Mouse (Mus musculus) G1E (cell line): ENCODE measurements around the gene Tnfrsf23. TPM values are rescaled to one million over a fixed set of nuclear protein-coding genes. Genes with fewer than 3 reads are reported as not detected.
"Not testable (repeated sequence)": the region's sequence is repeated elsewhere in the genome, so short reads cannot be mapped to it uniquely, and the experiment has no call there.

Experiments used
- ATAC-seq: 2 replicates; pipeline ENCODE4 v1.8.0; 2016; ENCODE audit warnings: mild to moderate bottlenecking; ENCODE audit not compliant: insufficient number of reproducible peaks, poor library complexity, low FRiP score, severe bottlenecking; ENCODE audit errors: extremely low read depth
- DNase-seq: peaks from one replicate; pipeline ENCODE4 v3.0.0; 2012; ENCODE audit warnings: low spot score
- H3K27me3 ChIP-seq: 2 replicates; pipeline ENCODE4 v1.6.1; 2012; ENCODE audit warnings: mild to moderate bottlenecking, low read length, inconsistent platforms; ENCODE audit not compliant: insufficient read depth
- H3K36me3 ChIP-seq: replicated peaks from 2 replicates; pipeline ENCODE3; 2012; ENCODE audit warnings: mild to moderate bottlenecking, inconsistent platforms
- H3K4me1 ChIP-seq: 2 replicates; pipeline ENCODE4 v1.6.1; 2012; ENCODE audit warnings: low read depth, low read length, inconsistent platforms, mixed read lengths; ENCODE audit not compliant: insufficient read depth
- H3K4me3 ChIP-seq: 2 replicates; pipeline ENCODE4 v1.5.1; 2012; ENCODE audit warnings: low read depth, mild to moderate bottlenecking, inconsistent platforms, low read length, moderate library complexity, mixed read lengths
- H3K9me3 ChIP-seq: replicated peaks from 2 replicates; pipeline ENCODE4 v1.6.1; 2012; ENCODE audit warnings: inconsistent platforms
- CTCF ChIP-seq: IDR thresholded peaks from 2 replicates; pipeline ENCODE4 v1.5.1; 2012; ENCODE audit warnings: low read depth, low read length, inconsistent platforms, mixed read lengths
- GATA1 ChIP-seq: IDR thresholded peaks from 2 replicates; pipeline ENCODE4 v1.6.1; 2012; ENCODE audit warnings: borderline replicate concordance, low read length, inconsistent platforms, mixed read lengths
- GATA2 ChIP-seq: IDR thresholded peaks from 2 replicates; pipeline ENCODE4 v1.6.1; 2012; ENCODE audit warnings: low read depth, low read length, inconsistent platforms, borderline replicate concordance
- POLR2AphosphoS5 ChIP-seq: IDR thresholded peaks from 2 replicates; pipeline ENCODE4 v1.6.1; 2012; ENCODE audit warnings: low read depth, low read length, inconsistent platforms; ENCODE audit not compliant: insufficient replicate concordance
- TAL1 ChIP-seq: conservative IDR thresholded peaks from 2 replicates; pipeline ENCODE4 v1.6.1; 2012; ENCODE audit warnings: low read depth, low read length, inconsistent platforms, mixed read lengths
- polyA plus RNA-seq: library from polyadenylated mRNA; stranded (reverse); fragments of >175 nt; gene quantifications from 2 replicates; pipeline ENCODE4 v1.2.3, GENCODE M21; 2012
- total RNA-seq, 2 experiments: library from RNA; stranded (forward) in 1 of 2; stranded (reverse) in 1 of 2; fragments of 200-1000 nt in 1 of 2; fragments of >200 nt in 1 of 2; fragmentation: Nextera tagmentation in 1 of 2; gene quantifications; 2 replicates each; pipeline ENCODE4 v1.2.3; 2014 to 2017

The Tnfrsf23 gene
- total and polyA plus RNA-seq, 3 experiments = 0.16 TPM; not detected in 2

GRCm38 (mm10) chr7:143696140-143696539 is 10.5 kb upstream of the Tnfrsf23 start:
- DNase-seq (no peak), ATAC-seq (no peak)
- Histone ChIP-seq H3K27me3 (peaks cover 23% of the 10 kb centered on the region), H3K36me3 (no peaks in the 10 kb centered on the region), H3K4me1 (no peaks in the 10 kb centered on the region), H3K9me3 (0 out of 2 replicates have a peak, but pooled peaks cover 2% of the 10 kb centered on the region), H3K4me3 (no peak overlapping the region)
- no peak for TF ChIP-seq GATA1
- TF ChIP-seq TAL1 = no peak
- no peak for TF ChIP-seq POLR2AphosphoS5

GRCm38 (mm10) chr7:143694550-143694949 is 8.9 kb upstream of the Tnfrsf23 start:
- H3K27me3 ChIP-seq = peaks cover 23% of the 10 kb centered on the region
- H3K36me3 ChIP-seq = no peaks in the 10 kb centered on the region
- no peak overlapping the region for H3K4me3 ChIP-seq
- 0 out of 2 replicates have a peak, but pooled peaks cover 2% of the 10 kb centered on the region for H3K9me3 ChIP-seq
- TF ChIP-seq TAL1 = no peak
- TF ChIP-seq POLR2AphosphoS5 = no peak
- TF ChIP-seq GATA2 = no peak
- TF ChIP-seq CTCF = no peak
- TF ChIP-seq GATA1 = no peak
- no peak for DNase-seq
- no peak for ATAC-seq
- H3K4me1 ChIP-seq = no peaks in the 10 kb centered on the region

- 0 out of 2 replicates have a peak, but pooled peaks cover 2% of the 10 kb centered on the region for H3K9me3 ChIP-seq
- no peaks in the 10 kb centered on the region for H3K36me3 ChIP-seq
- peaks cover 22% of the 10 kb centered on the region for H3K27me3 ChIP-seq
- DNase-seq (no peak), ATAC-seq (no peak)
- no peak overlapping the region for H3K4me3 ChIP-seq
- no peak for TF ChIP-seq GATA1
- TF ChIP-seq TAL1 = no peak
- TF ChIP-seq POLR2AphosphoS5 = no peak
- no peak for TF ChIP-seq CTCF
- no peaks in the 10 kb centered on the region for H3K4me1 ChIP-seq
Measured at GRCm38 (mm10) chr7:143692746-143693510, 7.3 kb upstream of the Tnfrsf23 start.

- no peaks in the 10 kb centered on the region for H3K36me3 ChIP-seq
- ATAC-seq = no peak
Measured at GRCm38 (mm10) chr7:143691909-143692308, 6.2 kb upstream of the Tnfrsf23 start.

GRCm38 (mm10) chr7:143691181-143691580 is 5.5 kb upstream of the Tnfrsf23 start:
- no peak overlapping the region for H3K4me3 ChIP-seq
- DNase-seq = no peak
- 0 out of 2 replicates have a peak, but pooled peaks cover 2% of the 10 kb centered on the region for H3K9me3 ChIP-seq
- no peak for TF ChIP-seq GATA2
- no peak for TF ChIP-seq POLR2AphosphoS5
- no peak for TF ChIP-seq TAL1
- TF ChIP-seq CTCF = no peak
- no peak for TF ChIP-seq GATA1
- no peaks in the 10 kb centered on the region for H3K4me1 ChIP-seq
- peaks cover 22% of the 10 kb centered on the region for H3K27me3 ChIP-seq
- H3K36me3 ChIP-seq = no peaks in the 10 kb centered on the region
- no peak for ATAC-seq

More at GRCm38 (mm10) chr7:143691909-143692308, 6.2 kb upstream of the Tnfrsf23 start:
- DNase-seq = no peak
- TF ChIP-seq CTCF (no peak), GATA1 (no peak), GATA2 (no peak), POLR2AphosphoS5 (no peak), TAL1 (no peak)
- H3K9me3 ChIP-seq = 0 out of 2 replicates have a peak, but pooled peaks cover 2% of the 10 kb centered on the region
- no peaks in the 10 kb centered on the region for H3K4me1 ChIP-seq
- H3K4me3 ChIP-seq = no peak overlapping the region
- H3K27me3 ChIP-seq = peaks cover 22% of the 10 kb centered on the region

GRCm38 (mm10) chr7:143689946-143690345 is 4.3 kb upstream of the Tnfrsf23 start:
- Histone ChIP-seq H3K27me3 (peaks cover 24% of the 10 kb centered on the region), H3K36me3 (no peaks in the 10 kb centered on the region), H3K4me1 (no peaks in the 10 kb centered on the region), H3K9me3 (no peaks in the 10 kb centered on the region), H3K4me3 (no peak overlapping the region)
- TF ChIP-seq CTCF (no peak), GATA2 (no peak), GATA1 (no peak), POLR2AphosphoS5 (no peak), TAL1 (no peak)
- ATAC-seq = no peak
- no peak for DNase-seq

GRCm38 (mm10) chr7:143689481-143689880 is 3.8 kb upstream of the Tnfrsf23 start:
- TF ChIP-seq TAL1 = no peak
- TF ChIP-seq POLR2AphosphoS5 = no peak
- TF ChIP-seq CTCF = no peak
- no peak for TF ChIP-seq GATA2
- TF ChIP-seq GATA1 = no peak
- DNase-seq (no peak), ATAC-seq (no peak)
- Histone ChIP-seq H3K9me3 (no peaks in the 10 kb centered on the region), H3K4me3 (no peak overlapping the region), H3K4me1 (no peaks in the 10 kb centered on the region), H3K36me3 (no peaks in the 10 kb centered on the region), H3K27me3 (peaks cover 24% of the 10 kb centered on the region)

- H3K36me3 ChIP-seq, H3K4me1 ChIP-seq, H3K9me3 ChIP-seq, ATAC-seq, H3K4me3 ChIP-seq, DNase-seq: not testable (repeated sequence)
- H3K27me3 ChIP-seq = peaks cover 18% of the 10 kb centered on the region
Measured at GRCm38 (mm10) chr7:143686676-143687075, 1.0 kb upstream of the Tnfrsf23 start.

- not testable (repeated sequence) for ATAC-seq, H3K4me1 ChIP-seq, H3K9me3 ChIP-seq, H3K36me3 ChIP-seq, DNase-seq, H3K4me3 ChIP-seq
- H3K27me3 ChIP-seq = peaks cover 18% of the 10 kb centered on the region
Measured at GRCm38 (mm10) chr7:143686191-143686590, 519 bp upstream of the Tnfrsf23 start.

- H3K36me3 ChIP-seq, H3K9me3 ChIP-seq, DNase-seq, H3K4me3 ChIP-seq, ATAC-seq, H3K4me1 ChIP-seq: not testable (repeated sequence)
- H3K27me3 ChIP-seq = peaks cover 11% of the 10 kb centered on the region
Measured at GRCm38 (mm10) chr7:143684569-143684968, 1.1 kb downstream of the Tnfrsf23 start.
